Mouse (Mus musculus): ENCODE data around the gene Gpc6. TPM values are rescaled to one million over a fixed set of nuclear protein-coding genes. Genes with fewer than 3 reads are reported as not detected.

Gene Gpc6
- total and polyA plus RNA-seq, 3 experiments, result not detected

DNA sequence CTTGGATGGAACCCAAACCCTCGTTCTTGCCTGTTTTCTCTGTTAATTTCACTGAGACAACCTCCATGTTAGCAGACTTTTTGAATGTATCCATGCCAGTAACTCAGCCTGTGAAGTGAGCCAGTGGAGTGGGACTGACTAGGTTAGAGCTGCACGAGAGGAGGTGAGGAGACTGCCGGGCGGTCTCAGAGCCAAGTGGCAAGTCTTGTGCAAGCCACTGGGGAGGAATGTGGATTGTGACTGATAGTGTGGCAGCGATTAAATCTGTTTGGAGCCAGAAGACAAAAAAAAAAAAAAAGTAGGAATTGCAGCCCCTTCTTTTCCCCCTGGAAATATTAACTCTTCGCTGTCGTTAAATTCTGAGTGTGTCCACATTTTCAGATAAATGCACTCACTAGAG is 831.4 kb downstream of the Gpc6 start:
- in situ Hi-C loops (cut with MboI; ENCODE audit: low pct_ligation_motif_present, low pct_unique_long_range_greater_than_20kb, low sequenced_read_pairs), result no loop called here
- DNase-seq (ENCODE audit: extremely low read depth), result no peak

GRCm38 (mm10) chr14:117757790-117758358 is 832.8 kb downstream of the Gpc6 start:
- Histone ChIP-seq H3K27ac (ENCODE audit: insufficient read depth, low read depth) (no peak overlapping the region), H3K79me2 (replicated peaks; ENCODE audit: control insufficient read depth, extremely low read depth, insufficient read depth, poor library complexity, severe bottlenecking) (no peaks in the 10 kb centered on the region), H3K9me3 (replicated peaks; ENCODE audit: low read length) (no peaks in the 10 kb centered on the region), H3K36me3 (replicated peaks in 1 of 2; ENCODE audit: control insufficient read depth in 1 of 2, insufficient read depth in 1 of 2, low read length in 1 of 2) (no peaks in the 10 kb centered on the region), H3K4me2 (ENCODE audit: insufficient read depth, low read depth, poor library complexity, severe bottlenecking) (no peak overlapping the region), H3K27me3 (replicated peaks) (no peaks in the 10 kb centered on the region), H3K4me3 (replicated peaks in 1 of 3; ENCODE audit: low read depth in 2 of 3, low read length in 2 of 3, poor library complexity in 1 of 3) (no peak overlapping the region), H3K9ac (ENCODE audit: insufficient read depth, low read depth) (no peak overlapping the region), H3K4me1 (ENCODE audit: control insufficient read depth in 1 of 2, insufficient read depth in 2 of 2) (no peaks in the 10 kb centered on the region)
- dilution Hi-C loops (cut with MboI; ENCODE audit: extremely low pct_ligation_motif_present, extremely low pct_unique_long_range_greater_than_20kb, low sequenced_read_pairs), result no loop called here
- no peak for DNase-seq (ENCODE audit: extremely low read depth)
- in situ Hi-C loops (cut with MboI; ENCODE audit: low pct_ligation_motif_present, low pct_unique_long_range_greater_than_20kb, low sequenced_read_pairs), result no loop called here
- TF ChIP-seq CTCF (conservative IDR thresholded peaks at IDR 0.05 in 1 of 2, IDR thresholded peaks at IDR 0.05 in 1 of 2; ENCODE audit: low read depth in 2 of 2, low read length in 2 of 2) (no peak), ZMIZ1 (IDR thresholded peaks at IDR 0.05; ENCODE audit: low read depth, low read length) (no peak)

More for the DNA sequence above, 831.4 kb downstream of the Gpc6 start:
- H3K4me2 ChIP-seq (ENCODE audit: insufficient read depth, low read depth, poor library complexity, severe bottlenecking), result no peak overlapping the region
- H3K79me2 ChIP-seq (replicated peaks; ENCODE audit: control insufficient read depth, extremely low read depth, insufficient read depth, poor library complexity, severe bottlenecking), result no peaks in the 10 kb centered on the region
- H3K9ac ChIP-seq (ENCODE audit: insufficient read depth, low read depth), result no peak overlapping the region
- H3K4me3 ChIP-seq (replicated peaks in 1 of 3; ENCODE audit: low read depth in 2 of 3, low read length in 2 of 3, poor library complexity in 1 of 3), result no peak overlapping the region
- H3K36me3 ChIP-seq (replicated peaks in 1 of 2; ENCODE audit: control insufficient read depth in 1 of 2, insufficient read depth in 1 of 2, low read length in 1 of 2), result no peaks in the 10 kb centered on the region
- H3K27ac ChIP-seq (ENCODE audit: insufficient read depth, low read depth), result no peak overlapping the region
- no peaks in the 10 kb centered on the region for H3K9me3 ChIP-seq (replicated peaks; ENCODE audit: low read length)
- dilution Hi-C loops (cut with MboI; ENCODE audit: extremely low pct_ligation_motif_present, extremely low pct_unique_long_range_greater_than_20kb, low sequenced_read_pairs), result no loop called here
- no peak for TF ChIP-seq EP300 (IDR thresholded peaks at IDR 0.05; ENCODE audit: low read length)
- TF ChIP-seq GABPA (IDR thresholded peaks at IDR 0.05; ENCODE audit: insufficient replicate concordance, low read depth, low read length), result no peak
- no peak for TF ChIP-seq ZKSCAN1 (IDR thresholded peaks at IDR 0.05; ENCODE audit: borderline replicate concordance, low read depth, low read length)
- TF ChIP-seq USF1 (IDR thresholded peaks at IDR 0.05; ENCODE audit: low read depth, low read length), result no peak
- TF ChIP-seq MAZ (IDR thresholded peaks at IDR 0.05; ENCODE audit: low read depth, low read length), result no peak
- no peak for TF ChIP-seq JUN (IDR thresholded peaks at IDR 0.05; ENCODE audit: insufficient read depth, low read depth, low read length)
- no peak for TF ChIP-seq MYC (IDR thresholded peaks at IDR 0.05; ENCODE audit: low read depth, low read length)
- no peak for TF ChIP-seq TBP (conservative IDR thresholded peaks at IDR 0.05; ENCODE audit: low read depth, low read length)
- TF ChIP-seq RCOR1 (conservative IDR thresholded peaks at IDR 0.05; ENCODE audit: low read depth, low read length), result no peak
- TF ChIP-seq SMC3 (IDR thresholded peaks at IDR 0.05; ENCODE audit: low read depth, low read length), result no peak
- TF ChIP-seq TCF12 (IDR thresholded peaks at IDR 0.05; ENCODE audit: low read depth, low read length), result no peak
- no peak for TF ChIP-seq IRF4 (IDR thresholded peaks at IDR 0.05; ENCODE audit: low read depth, low read length)
- no peak for TF ChIP-seq CTCF (conservative IDR thresholded peaks at IDR 0.05 in 1 of 2, IDR thresholded peaks at IDR 0.05 in 1 of 2; ENCODE audit: low read depth in 2 of 2, low read length in 2 of 2)
- no peak for TF ChIP-seq ELF1 (IDR thresholded peaks at IDR 0.05; ENCODE audit: low read depth, low read length)
- no peak for TF ChIP-seq MXI1 (IDR thresholded peaks at IDR 0.05; ENCODE audit: low read depth, low read length)
- no peak for TF ChIP-seq CHD1 (IDR thresholded peaks at IDR 0.05; ENCODE audit: low read depth, low read length)
- no peak for TF ChIP-seq USF2 (conservative IDR thresholded peaks at IDR 0.05; ENCODE audit: low read depth, low read length)
- no peak for TF ChIP-seq MEF2A (IDR thresholded peaks at IDR 0.05; ENCODE audit: borderline replicate concordance, low read depth, low read length)
- no peak for TF ChIP-seq E2F4 (IDR thresholded peaks at IDR 0.05; ENCODE audit: insufficient replicate concordance, low read depth, low read length)
- H3K4me1 ChIP-seq (ENCODE audit: control insufficient read depth in 1 of 2, insufficient read depth in 2 of 2), result no peaks in the 10 kb centered on the region
- no peaks in the 10 kb centered on the region for H3K27me3 ChIP-seq (replicated peaks)

All from CH12.LX (cell line).